Mouse (Mus musculus): Measurements from ENCODE around the gene Thap3. TPM values are rescaled to one million over a fixed set of nuclear protein-coding genes. Genes with fewer than 3 reads are reported as not detected.

The Thap3 gene
- polyA plus RNA-seq (2017; shearing (Covaris generic)), result 84.0 TPM

DNA sequence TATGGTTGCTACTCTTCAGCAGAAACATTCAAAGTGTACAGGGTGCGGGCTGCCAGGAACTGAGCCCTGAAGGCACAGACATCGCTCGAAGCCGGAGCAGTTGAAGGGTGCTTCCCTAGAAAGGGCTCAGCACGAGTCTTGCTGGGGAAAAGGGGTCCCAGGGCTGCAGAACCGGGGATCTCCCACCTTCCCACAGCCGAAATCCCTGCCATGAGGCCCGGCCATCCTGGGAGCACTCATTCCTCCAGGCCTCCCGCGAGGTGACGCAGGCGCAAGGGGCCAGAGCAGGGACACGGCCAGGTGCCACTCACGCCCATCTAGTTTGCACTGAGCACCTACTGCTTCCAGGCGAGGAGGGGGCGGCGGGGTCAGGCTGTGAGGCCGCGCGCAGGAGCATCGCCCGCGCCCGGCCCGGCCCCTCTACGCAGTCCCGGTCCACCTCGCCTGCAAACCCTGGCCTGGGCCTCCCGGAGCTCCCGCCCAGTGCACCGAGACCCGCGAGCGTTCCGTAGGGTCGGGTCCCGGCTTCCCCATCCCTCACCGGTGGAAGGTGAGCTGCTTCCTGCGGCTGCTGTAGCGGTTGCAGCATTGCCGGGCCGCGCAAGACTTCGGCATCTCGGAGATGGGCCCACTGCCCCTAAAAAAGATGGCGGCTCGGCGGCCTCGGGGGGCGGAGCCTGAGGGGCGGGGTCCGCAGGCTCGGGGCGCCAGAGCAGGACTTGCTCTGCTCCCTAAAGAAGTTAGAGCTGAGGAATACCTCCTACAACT, at the start of gene Thap3:
Gene Thap3 (minus strand): TSS at position 656 of the 768 bp plus-strand sequence.

DNA sequence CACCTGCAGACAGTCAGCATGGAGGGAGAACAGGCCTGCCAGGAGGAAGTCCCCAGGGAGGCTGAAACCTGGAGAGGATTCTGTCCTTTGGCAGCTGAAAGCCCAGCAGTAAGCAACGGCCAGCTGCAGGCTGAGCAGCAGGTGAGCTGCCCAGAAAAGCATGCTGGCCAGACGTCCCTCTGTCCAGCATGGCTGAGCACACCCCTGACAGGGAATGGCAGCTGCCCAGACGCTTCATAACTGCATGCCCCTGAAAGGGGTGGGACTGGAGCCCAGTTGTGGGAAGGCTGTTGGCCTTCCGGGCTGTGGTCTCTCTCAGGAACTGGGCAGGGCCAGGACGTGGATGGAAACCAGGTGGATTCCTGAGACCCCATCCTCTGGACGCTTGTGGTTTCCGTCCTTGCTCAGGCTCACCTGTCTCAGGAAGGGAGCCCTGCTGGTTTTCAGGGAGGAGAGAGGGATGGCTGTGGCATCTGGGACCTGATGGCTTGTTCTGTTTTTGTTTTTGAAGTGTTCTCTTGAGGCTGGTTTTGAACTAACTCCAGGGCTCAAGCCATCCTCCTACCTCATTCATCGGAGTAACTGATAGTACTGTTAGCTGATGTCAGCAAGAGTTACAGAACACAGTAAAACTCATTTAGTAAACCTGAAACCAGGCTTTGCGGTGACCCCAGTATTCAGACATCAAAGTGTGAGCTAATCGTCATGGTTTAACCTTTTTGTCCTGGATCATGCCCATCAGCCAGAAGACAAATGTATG, 49.6 kb upstream of the Thap3 start, which contains the start of gene Tas1r1:
Gene Tas1r1 (minus strand): TSS at position 344 of the 760 bp plus-strand sequence.

DNA sequence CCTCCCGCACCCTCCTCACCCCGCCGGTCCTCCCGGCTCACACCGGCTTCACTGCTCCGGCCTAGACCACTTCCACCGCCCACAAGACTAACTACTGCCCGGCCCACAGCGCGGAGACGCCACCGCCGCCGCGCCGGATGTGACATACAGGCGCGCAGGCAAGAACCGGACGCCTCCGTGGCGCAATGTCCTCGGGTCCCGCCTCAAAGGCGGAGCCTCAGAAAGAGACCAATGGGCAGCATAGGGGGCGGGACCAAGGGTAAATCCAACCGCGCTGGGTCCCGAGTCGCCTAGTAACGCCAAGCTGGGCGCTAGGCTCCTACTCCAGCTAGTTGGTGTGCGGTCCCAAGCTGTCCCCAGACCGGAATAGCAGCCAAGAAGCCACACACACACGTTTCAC, 38.7 kb upstream of the Thap3 start, which contains the start of gene Zbtb48:
Gene Zbtb48 (minus strand): TSS at position 148 of the 400 bp plus-strand sequence.

DNA sequence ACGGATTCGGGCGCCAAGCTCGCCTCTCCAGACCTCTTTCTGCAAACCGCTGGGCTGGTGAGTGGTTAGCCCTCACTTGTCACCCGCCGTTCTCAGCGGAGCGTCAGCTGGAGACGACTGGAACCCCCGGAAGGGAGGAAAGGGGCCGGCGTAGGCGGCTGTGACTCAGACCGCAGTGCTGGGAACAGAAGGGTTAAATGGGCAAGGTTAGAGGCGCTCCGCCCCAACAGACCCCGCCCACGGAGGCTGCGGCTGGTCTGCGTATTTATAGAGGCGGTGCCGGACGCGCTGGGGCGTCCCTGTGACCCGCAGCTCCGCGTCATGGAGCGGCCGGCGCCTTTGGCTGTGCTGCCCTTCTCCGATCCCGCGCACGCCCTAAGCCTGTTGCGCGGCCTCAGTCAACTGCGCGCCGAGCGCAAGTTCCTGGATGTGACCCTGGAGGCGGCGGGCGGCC, 19.9 kb upstream of the Thap3 start, which contains the start of gene Klhl21:
Gene Klhl21 (plus strand): TSS at position 182 of the 454 bp plus-strand sequence.

DNA sequence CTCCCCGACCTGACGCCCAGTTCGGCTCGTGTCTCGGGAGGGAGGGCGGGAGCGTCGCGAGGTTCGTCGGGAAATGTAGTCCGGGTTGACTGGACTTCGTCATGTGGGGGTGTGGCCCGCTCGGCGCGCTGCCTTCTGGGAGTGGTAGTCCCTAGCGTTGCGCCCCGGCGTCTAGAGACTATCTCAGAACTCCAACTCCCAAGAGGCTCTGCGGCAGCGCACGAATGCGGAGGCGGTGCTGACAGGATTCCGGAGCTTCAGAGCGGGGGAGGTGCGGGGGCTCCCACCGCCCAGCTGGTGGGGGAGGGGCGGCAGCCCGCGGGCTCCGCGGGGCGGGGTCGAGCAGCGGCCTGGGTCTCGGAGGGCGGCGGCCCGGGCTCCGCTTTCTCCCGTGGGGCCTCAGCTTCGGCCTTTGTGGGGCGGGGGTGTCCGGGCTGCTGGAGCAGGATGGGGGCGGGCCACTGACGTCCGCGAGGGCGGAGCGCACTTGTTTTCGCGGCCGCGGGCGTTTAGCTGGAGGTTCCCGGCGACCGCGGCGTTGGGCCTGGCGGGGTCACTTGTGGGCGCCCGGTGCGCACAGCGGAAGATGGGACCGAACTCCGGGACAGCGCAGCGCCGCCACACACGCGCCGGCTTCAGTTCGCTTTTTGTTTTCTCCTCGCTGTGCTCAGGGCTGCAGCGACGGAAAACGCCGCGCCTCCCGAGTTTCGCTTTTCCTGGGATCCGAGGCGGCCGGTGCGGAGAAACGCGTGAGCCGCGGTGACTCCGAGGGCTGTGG, 7.6 kb upstream of the Thap3 start, which contains the start of gene Phf13:
Gene Phf13 (minus strand): TSS at position 86 of the 778 bp plus-strand sequence.

DNA sequence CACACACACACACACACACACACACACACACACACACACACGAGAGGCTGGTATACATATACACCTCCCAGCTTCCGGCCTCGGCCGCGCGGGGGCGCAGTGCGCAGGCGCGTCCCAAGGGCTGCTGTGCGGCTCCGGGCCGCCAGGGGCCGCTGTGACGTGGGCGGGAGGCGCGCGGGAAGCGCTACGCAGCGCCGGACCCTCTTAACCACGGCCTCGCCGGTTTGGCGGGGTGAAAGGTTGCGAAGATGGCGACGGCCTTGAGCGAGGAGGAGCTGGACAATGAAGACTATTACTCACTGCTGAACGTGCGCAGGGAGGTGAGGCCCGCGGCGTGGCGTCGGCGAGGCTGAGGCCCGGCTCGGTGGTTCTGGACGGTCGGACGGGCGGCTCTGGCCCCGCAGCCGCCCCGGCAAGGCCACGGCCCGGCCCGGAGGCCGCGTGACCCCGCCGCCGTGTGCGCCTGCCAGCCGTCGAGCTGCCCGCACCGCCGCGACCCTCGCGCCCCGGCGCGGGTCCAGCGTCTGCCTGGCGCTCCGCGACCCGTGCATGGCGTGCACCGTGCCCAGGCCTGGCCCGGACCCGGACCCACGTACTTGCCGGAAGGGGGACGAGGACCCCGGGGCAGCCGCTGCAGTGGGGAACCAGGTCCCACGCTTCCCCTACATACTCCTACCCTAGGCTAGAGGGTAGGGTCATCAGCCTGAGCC, 55.1 kb downstream of the Thap3 start, which contains the start of gene Dnajc11:
Gene Dnajc11 (plus strand): TSS at position 187 of the 710 bp plus-strand sequence.

Other genes starting within 250 kb of the Thap3 start
- gene Camta1, start 127.1 kb downstream of the Thap3 start, polyA plus RNA-seq (2017; shearing (Covaris generic)), result 44.3 TPM
- gene Dnajc11, start 55.3 kb downstream of the Thap3 start, polyA plus RNA-seq (2017; shearing (Covaris generic)), result 41.6 TPM
- 73.5 TPM for gene Phf13, start 7.3 kb upstream of the Thap3 start, polyA plus RNA-seq (2017; shearing (Covaris generic))
- 39.7 TPM for gene Klhl21, start 19.8 kb upstream of the Thap3 start, polyA plus RNA-seq (2017; shearing (Covaris generic))
- 21.7 TPM for gene Zbtb48, start 38.7 kb upstream of the Thap3 start, polyA plus RNA-seq (2017; shearing (Covaris generic))
- 0.22 TPM for gene Tas1r1, start 49.6 kb upstream of the Thap3 start, polyA plus RNA-seq (2017; shearing (Covaris generic))
- gene Nol9, start 50.3 kb upstream of the Thap3 start, polyA plus RNA-seq (2017; shearing (Covaris generic)), result 43.0 TPM
- gene Plekhg5, start 83.5 kb upstream of the Thap3 start, polyA plus RNA-seq (2017; shearing (Covaris generic)), result 4.8 TPM
- 252 TPM for gene Tnfrsf25, start 126.9 kb upstream of the Thap3 start, polyA plus RNA-seq (2017; shearing (Covaris generic))
- 39.6 TPM for gene Espn, start 163.4 kb upstream of the Thap3 start, polyA plus RNA-seq (2017; shearing (Covaris generic))
- gene Hes2, start 169.9 kb upstream of the Thap3 start, polyA plus RNA-seq (2017; shearing (Covaris generic)), result 0.15 TPM
- 105 TPM for gene Acot7, start 189.1 kb upstream of the Thap3 start, polyA plus RNA-seq (2017; shearing (Covaris generic))

Data from effector memory CD4-positive, alpha-beta T cell, adult 7 months (primary cell).